Mouse (Mus musculus): ENCODE data around the gene Strada.
"Not testable (repeated sequence)": the region's sequence is repeated elsewhere in the genome, so short reads cannot be mapped to it uniquely, and the experiment has no call there.

Gene Strada

GRCm38 (mm10) chr11:106155761-106156160, 46.2 kb downstream of the Strada start:
- DNase-seq: peak; percentile 23 to 32

- DNase-seq: peak; percentile 29 to 39
Measured at GRCm38 (mm10) chr11:106154770-106155169, 47.2 kb downstream of the Strada start.

- peak; percentile 55 to 74 for DNase-seq
Measured at GRCm38 (mm10) chr11:106154091-106154490, 47.9 kb downstream of the Strada start.

- peak in 1 of 2 experiments; percentile 21 for DNase-seq
Measured at GRCm38 (mm10) chr11:106152132-106152531, 49.8 kb downstream of the Strada start.

GRCm38 (mm10) chr11:106151219-106151618, 50.7 kb downstream of the Strada start:
- DNase-seq: no peak

GRCm38 (mm10) chr11:106134580-106135528, 67.1 kb downstream of the Strada start:
- DNase-seq: peak; percentile 63 to 67

GRCm38 (mm10) chr11:106132516-106132915, 69.5 kb downstream of the Strada start:
- DNase-seq: no peak

GRCm38 (mm10) chr11:106129477-106129876, 72.5 kb downstream of the Strada start:
- DNase-seq: no peak

GRCm38 (mm10) chr11:106126727-106127373, 75.1 kb downstream of the Strada start:
- DNase-seq: not testable (repeated sequence)

- DNase-seq: no peak
Measured at GRCm38 (mm10) chr11:106125827-106126226, 76.1 kb downstream of the Strada start.

- DNase-seq: no peak
Measured at GRCm38 (mm10) chr11:106124784-106125183, 77.2 kb downstream of the Strada start.

GRCm38 (mm10) chr11:106122736-106123135, 79.2 kb downstream of the Strada start:
- no peak for DNase-seq

- DNase-seq: no peak
Measured at GRCm38 (mm10) chr11:106122221-106122620, 79.7 kb downstream of the Strada start.
